Mouse (Mus musculus) forebrain, embryonic 14.5 days (tissue): ENCODE results near the gene Cdc6. TPM values are rescaled to one million over a fixed set of nuclear protein-coding genes. Genes with fewer than 3 reads are reported as not detected.

Experiments used
- ATAC-seq: fragments of 200-750 bp; cut with Nextera tagmentation; 2 replicates; pipeline ENCODE4 v1.8.0; 2017; ENCODE audit warnings: mild to moderate bottlenecking, moderate library complexity
- DNase-seq: peaks from one replicate; pipeline ENCODE4 v3.0.0-alpha.2; 2015; ENCODE audit warnings: low spot score
- H3K27ac ChIP-seq: fragments of 300-500 bp; sonication (generic); 2 replicates; pipeline ENCODE4 v1.5.1; 2014; ENCODE audit warnings: low read depth, mild to moderate bottlenecking, control low read depth, low read length, moderate library complexity
- H3K27me3 ChIP-seq: fragments of 300-500 bp; sonication (generic); replicated peaks from 2 replicates; pipeline ENCODE4 v1.6.1; 2014; ENCODE audit warnings: low read length, control low read depth, mixed read lengths; ENCODE audit not compliant: control insufficient read depth, insufficient read depth
- H3K36me3 ChIP-seq: fragments of 300-500 bp; sonication (generic); 2 replicates; pipeline ENCODE4 v1.6.1; 2014; ENCODE audit warnings: low read length, control low read depth; ENCODE audit not compliant: control insufficient read depth, insufficient read depth
- H3K4me1 ChIP-seq: fragments of 300-500 bp; sonication (generic); 2 replicates; pipeline ENCODE4 v1.6.1; 2014; ENCODE audit warnings: antibody characterized with exemption, low read length, control low read depth; ENCODE audit not compliant: control insufficient read depth, insufficient read depth
- H3K4me2 ChIP-seq: fragments of 300-500 bp; sonication (generic); 2 replicates; pipeline ENCODE4 v1.6.1; 2014; ENCODE audit warnings: mild to moderate bottlenecking, control low read depth, low read length
- H3K4me3 ChIP-seq: fragments of 300-500 bp; sonication (generic); 2 replicates; pipeline ENCODE4 v1.5.1; 2014; ENCODE audit warnings: low read depth, low read length, control low read depth
- H3K9ac ChIP-seq: fragments of 300-500 bp; sonication (generic); 2 replicates; pipeline ENCODE4 v1.6.1; 2014; ENCODE audit warnings: mild to moderate bottlenecking, low read length, control low read depth, moderate library complexity
- H3K9me3 ChIP-seq: fragments of 300-500 bp; sonication (generic); replicated peaks from 2 replicates; pipeline ENCODE4 v1.6.1; 2016; ENCODE audit warnings: low read length, control low read depth, mixed read lengths; ENCODE audit not compliant: control insufficient read depth
- WGBS: fragments of 180-500 bp; shearing (Covaris S2); extraction: QIAGEN DNeasy Blood & Tissue Kit; methylation state at CpG from one replicate; pipeline ENCODE4 v1.1.7; 2014; 5-methylcytosine and 5-hydroxymethylcytosine counted together
- polyA plus RNA-seq: library from polyadenylated mRNA; unstranded; fragments of >200 nt; fragmentation: Nextera tagmentation; extraction: Ambion mirVana; gene quantifications from 2 replicates; pipeline ENCODE4 v1.2.1, GENCODE M21; 2014

Cdc6 gene
- polyA plus RNA-seq, 1 experiment from 2014 or later, result 16.4 TPM

DNA sequence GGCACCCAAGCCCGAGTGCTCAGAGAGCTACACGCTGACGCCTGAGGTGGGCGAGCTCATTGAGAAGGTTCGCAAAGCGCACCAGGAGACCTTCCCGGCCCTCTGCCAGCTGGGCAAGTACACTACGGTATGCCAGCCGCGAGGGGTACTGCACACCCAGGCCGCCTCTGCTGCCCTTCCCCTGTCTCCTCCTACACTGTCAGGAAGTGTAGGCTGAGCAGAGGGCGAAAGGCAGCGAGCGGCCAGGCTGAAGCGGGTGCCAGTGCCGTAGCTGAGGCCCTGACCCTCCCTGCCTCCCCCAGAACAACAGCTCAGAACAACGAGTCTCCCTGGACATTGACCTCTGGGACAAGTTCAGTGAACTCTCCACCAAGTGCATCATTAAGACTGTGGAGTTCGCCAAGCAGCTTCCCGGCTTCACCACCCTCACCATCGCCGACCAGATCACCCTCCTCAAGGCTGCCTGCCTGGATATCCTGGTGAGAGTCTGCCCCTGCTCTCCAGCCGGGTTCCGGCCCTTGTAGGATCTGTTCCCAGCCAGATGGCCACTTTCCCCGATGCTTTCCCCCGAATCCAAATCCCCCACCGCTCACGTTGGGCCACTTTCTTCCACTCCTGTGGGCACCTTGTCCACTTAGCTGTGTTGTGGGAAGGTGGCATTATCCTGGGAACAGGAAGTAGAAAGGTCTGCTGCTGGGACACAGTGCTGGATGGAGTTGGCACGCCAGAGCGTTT, 62.8 kb downstream of the Cdc6 start:
- no peaks in the 10 kb centered on the region for H3K9me3 ChIP-seq
- peak overlapping the region; percentile 94 for H3K27ac ChIP-seq
- DNase-seq (peak; percentile 58), ATAC-seq (0 out of 2 replicates have a peak, but pooled peaks have one; percentile 1)
- H3K4me1 ChIP-seq, result peaks cover 61% of the 10 kb centered on the region
- no peaks in the 10 kb centered on the region for H3K27me3 ChIP-seq
- H3K4me3 ChIP-seq, result no peak overlapping the region
- H3K36me3 ChIP-seq, result peaks cover 19% of the 10 kb centered on the region
- WGBS, result 50% methylated on average over 28 of the region's 29 CpGs
- H3K9ac ChIP-seq, result peak overlapping the region; percentile 32; the same call in 1 of the 2 replicates
- H3K4me2 ChIP-seq, result peak overlapping the region; percentile 44

- Histone ChIP-seq H3K4me2 (no peak overlapping the region), H3K27me3 (no peaks in the 10 kb centered on the region), H3K4me3 (no peak overlapping the region), H3K9me3 (no peaks in the 10 kb centered on the region), H3K4me1 (peaks cover 50% of the 10 kb centered on the region), H3K36me3 (peaks cover 19% of the 10 kb centered on the region), H3K9ac (no peak overlapping the region), H3K27ac (peak overlapping the region; percentile 94)
- WGBS, result 64% methylated on average over 23 of the region's 23 CpGs
- ATAC-seq (no peak), DNase-seq (peak; percentile 82)
These were observed 63.9 kb downstream of the Cdc6 start for GRCm38 (mm10) chr11:98971316-98972031.

DNA sequence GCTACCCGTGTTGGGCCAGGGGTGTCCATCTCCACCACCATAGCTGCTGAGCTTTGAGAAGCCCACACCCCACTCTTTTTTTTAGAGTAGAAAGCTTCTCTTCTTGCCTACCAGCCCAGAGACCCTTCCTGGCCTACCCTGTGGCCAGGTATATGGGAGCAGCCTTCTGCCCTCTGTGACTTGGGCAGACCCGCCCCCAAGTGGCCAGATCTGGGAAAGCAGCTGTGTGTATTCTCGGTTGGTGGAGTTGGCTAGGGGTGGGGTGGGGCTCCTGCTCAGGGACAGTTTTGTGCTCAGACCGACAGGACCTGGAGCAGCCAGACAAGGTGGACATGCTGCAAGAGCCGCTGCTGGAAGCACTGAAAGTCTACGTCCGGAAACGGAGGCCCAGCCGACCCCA, 64.6 kb downstream of the Cdc6 start:
- Histone ChIP-seq H3K27ac (no peak overlapping the region), H3K27me3 (no peaks in the 10 kb centered on the region), H3K4me2 (no peak overlapping the region), H3K36me3 (peaks cover 19% of the 10 kb centered on the region), H3K4me1 (peaks cover 43% of the 10 kb centered on the region), H3K4me3 (no peak overlapping the region), H3K9ac (no peak overlapping the region), H3K9me3 (no peaks in the 10 kb centered on the region)
- 53% methylated on average over 9 of the region's 9 CpGs for WGBS
- ATAC-seq (no peak), DNase-seq (peak; percentile 75)

- ATAC-seq, result no peak
These were observed 65.3 kb downstream of the Cdc6 start for GRCm38 (mm10) chr11:98972801-98973360.

More at GRCm38 (mm10) chr11:98972801-98973360, 65.3 kb downstream of the Cdc6 start:
- Histone ChIP-seq H3K9me3 (no peaks in the 10 kb centered on the region), H3K9ac (no peak overlapping the region), H3K27ac (no peak overlapping the region), H3K4me2 (no peak overlapping the region), H3K4me1 (peaks cover 36% of the 10 kb centered on the region), H3K27me3 (no peaks in the 10 kb centered on the region), H3K4me3 (no peak overlapping the region), H3K36me3 (peaks cover 19% of the 10 kb centered on the region)
- no peak for DNase-seq
- WGBS, result 88% methylated on average over 9 of the region's 9 CpGs

Other genes starting within 250 kb of the Cdc6 start
- not detected in 2 replicates for gene Gsdma, start 243.4 kb upstream of the Cdc6 start, polyA plus RNA-seq
- gene Psmd3, start 225.2 kb upstream of the Cdc6 start, polyA plus RNA-seq, result 121 and 144 TPM in 2 replicates
- gene Csf3, start 206.5 kb upstream of the Cdc6 start, polyA plus RNA-seq, result not detected in 2 replicates
- 76.0 and 85.9 TPM in 2 replicates for gene Med24, start 178.4 kb upstream of the Cdc6 start, polyA plus RNA-seq
- gene Thra, start 167.2 kb upstream of the Cdc6 start, polyA plus RNA-seq, result 164 and 199 TPM in 2 replicates
- gene Nr1d1, start 132.5 kb upstream of the Cdc6 start, polyA plus RNA-seq, result 2.2 and 3.1 TPM in 2 replicates
- gene Msl1, start 112.3 kb upstream of the Cdc6 start, polyA plus RNA-seq, result 19.3 and 20.5 TPM in 2 replicates
- gene Casc3, start 102.9 kb upstream of the Cdc6 start, polyA plus RNA-seq, result 41.0 and 45.0 TPM in 2 replicates
- gene Rapgefl1, start 71.0 kb upstream of the Cdc6 start, polyA plus RNA-seq, result 3.0 and 4.5 TPM in 2 replicates
- gene Wipf2, start 44.2 kb upstream of the Cdc6 start, polyA plus RNA-seq, result 3.3 and 3.7 TPM in 2 replicates
- 8.2 and 9.8 TPM in 2 replicates for gene Rara, start 20.0 kb downstream of the Cdc6 start, polyA plus RNA-seq
- gene Gjd3, start 75.2 kb downstream of the Cdc6 start, polyA plus RNA-seq, result 0.27 and 0.28 TPM in 2 replicates
- 135 and 150 TPM in 2 replicates for gene Top2a, start 116.4 kb downstream of the Cdc6 start, polyA plus RNA-seq
- gene Igfbp4, start 133.4 kb downstream of the Cdc6 start, polyA plus RNA-seq, result 125 and 139 TPM in 2 replicates
- gene Tns4, start 181.5 kb downstream of the Cdc6 start, polyA plus RNA-seq, result 0.08 TPM in 1 of 2 replicates, not detected in the other
- not detected in 2 replicates for gene Ccr7, start 247.3 kb downstream of the Cdc6 start, polyA plus RNA-seq